Mouse (Mus musculus) monocyte, adult 2 months (primary cell): ENCODE results near the gene Upp1.
"Not testable (repeated sequence)": the region's sequence is repeated elsewhere in the genome, so short reads cannot be mapped to it uniquely, and the experiment has no call there.

ENCODE experiments used
- DNase-seq, 2 experiments: peaks; one replicate each; pipeline ENCODE4 v3.0.0; 2022; ENCODE audit warnings: low spot score in 2 of 2, low read depth in 1 of 2

The Upp1 gene

DNA sequence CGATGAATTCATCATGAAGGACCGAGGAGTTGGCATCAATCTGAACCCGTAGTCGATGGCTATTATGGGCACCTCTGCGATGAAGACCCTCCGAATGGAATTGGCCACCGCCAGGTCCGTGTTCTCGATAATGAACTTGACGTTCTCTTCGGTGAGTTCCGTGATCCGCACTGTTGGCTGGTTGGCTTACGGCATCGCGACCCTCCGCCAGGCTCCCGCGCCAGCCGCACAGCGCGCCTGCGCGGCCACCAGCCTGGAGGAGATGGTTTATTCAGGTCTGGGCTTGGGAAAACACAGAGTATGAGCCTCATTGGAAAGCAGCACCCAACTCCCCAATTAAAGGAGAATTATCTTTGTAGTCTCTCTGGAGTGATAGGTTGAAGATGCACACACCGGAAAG is 32.5 kb downstream of the Upp1 start:
- not testable (repeated sequence) for DNase-seq

DNA sequence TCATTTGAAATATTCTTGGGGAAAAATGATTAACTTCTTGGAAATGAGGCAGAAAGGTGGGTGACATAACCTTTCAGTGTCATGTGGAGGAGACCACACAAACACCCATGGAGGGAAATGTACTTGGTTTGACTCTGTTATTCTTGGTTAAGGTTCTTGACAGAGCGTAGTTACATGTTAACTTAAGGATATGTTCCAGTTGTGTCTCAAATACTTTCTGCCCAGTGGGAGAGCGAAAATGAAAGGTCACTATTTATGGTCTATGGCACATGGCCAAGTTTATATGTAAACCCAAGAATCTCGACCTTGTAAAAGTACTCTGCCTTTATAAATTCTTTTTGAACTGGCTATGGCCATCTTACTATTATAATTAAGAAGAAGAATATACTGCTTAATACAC is 42.0 kb downstream of the Upp1 start:
- no peak for DNase-seq

DNA sequence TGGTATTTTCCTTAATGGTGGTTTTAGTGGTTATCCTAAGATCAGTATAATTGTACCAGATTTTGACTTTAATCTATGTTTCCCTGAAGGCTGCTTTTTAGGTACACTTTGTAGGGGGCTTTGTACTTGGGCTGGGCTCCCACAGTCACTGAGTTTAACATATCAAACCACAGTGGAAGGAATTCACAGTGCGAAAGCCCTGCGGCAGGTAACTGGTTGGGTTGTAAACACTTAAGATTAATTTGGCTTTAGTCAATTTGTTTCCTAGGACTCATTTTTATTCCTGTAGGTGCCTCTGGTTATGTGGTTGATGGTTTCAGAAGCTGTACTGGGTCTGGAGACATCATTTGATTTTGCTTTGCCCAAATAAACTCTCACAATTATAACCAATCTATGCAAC is 49.4 kb downstream of the Upp1 start:
- DNase-seq: no peak

DNA sequence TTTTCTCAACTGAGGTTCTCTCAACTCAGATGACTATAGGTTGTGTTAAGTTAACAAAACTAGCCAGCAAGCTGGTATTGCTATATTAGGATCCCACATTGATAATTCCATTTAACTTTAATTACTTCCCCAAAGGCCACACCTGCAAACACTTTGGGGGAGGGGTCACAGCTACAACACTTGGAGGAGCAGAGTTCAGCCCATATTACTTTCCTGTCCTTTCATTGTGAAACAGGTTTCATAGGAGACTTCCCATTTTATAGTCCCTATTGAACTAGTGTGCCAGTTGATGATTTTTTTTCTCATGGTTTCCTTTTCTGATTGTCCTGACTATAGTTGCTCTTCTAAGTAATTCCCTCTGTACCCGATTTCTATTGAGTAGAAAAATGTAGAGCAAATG is 63.6 kb downstream of the Upp1 start:
- DNase-seq: no peak
